Mouse (Mus musculus) embryonic facial prominence, embryonic 13.5 days (tissue): ENCODE measurements at regions not wholly inside any gene's neighbourhood (a gene's known extent, or its start where the extent isn't known, plus 50 kb on each side); places are given as distances from the start of the nearest gene placed in this dataset.

Experiments
- ATAC-seq: fragments of 200-750 bp; cut with Nextera tagmentation; 2 replicates; pipeline ENCODE4 v1.8.0; 2017; ENCODE audit warnings: low read depth; ENCODE audit not compliant: insufficient number of reproducible peaks, insufficient read depth, low FRiP score, low TSS enrichment
- H3K27ac ChIP-seq: fragments of 300-500 bp; sonication (generic); 2 replicates; pipeline ENCODE4 v1.5.1; 2015; ENCODE audit warnings: moderate library complexity, mild to moderate bottlenecking, inconsistent platforms
- H3K27me3 ChIP-seq: fragments of 300-500 bp; sonication (generic); 2 replicates; pipeline ENCODE4 v1.6.1; 2015; ENCODE audit warnings: mild to moderate bottlenecking, inconsistent platforms
- H3K36me3 ChIP-seq: fragments of 300-500 bp; sonication (generic); 2 replicates; pipeline ENCODE4 v1.6.1; 2015; ENCODE audit warnings: mild to moderate bottlenecking, inconsistent platforms
- H3K4me1 ChIP-seq: fragments of 300-500 bp; sonication (generic); 2 replicates; pipeline ENCODE4 v1.6.1; 2015; ENCODE audit warnings: inconsistent platforms
- H3K4me2 ChIP-seq: fragments of 300-500 bp; sonication (generic); 2 replicates; pipeline ENCODE4 v1.6.1; 2015; ENCODE audit warnings: moderate library complexity, mild to moderate bottlenecking, inconsistent platforms
- H3K4me3 ChIP-seq: fragments of 300-500 bp; sonication (generic); 2 replicates; pipeline ENCODE4 v1.5.1; 2015; ENCODE audit warnings: mild to moderate bottlenecking, inconsistent platforms
- H3K9ac ChIP-seq: fragments of 300-500 bp; sonication (generic); 2 replicates; pipeline ENCODE4 v1.6.1; 2015; ENCODE audit warnings: mild to moderate bottlenecking, inconsistent platforms
- H3K9me3 ChIP-seq: fragments of 300-500 bp; sonication (generic); 2 replicates; pipeline ENCODE4 v1.6.1; 2016; ENCODE audit warnings: inconsistent platforms
- WGBS: fragments of 180-500 bp; shearing (Covaris S2); methylation state at CpG from one replicate; pipeline ENCODE4 v1.1.7; 2015; ENCODE audit warnings: mixed read lengths; 5-methylcytosine and 5-hydroxymethylcytosine counted together

DNA sequence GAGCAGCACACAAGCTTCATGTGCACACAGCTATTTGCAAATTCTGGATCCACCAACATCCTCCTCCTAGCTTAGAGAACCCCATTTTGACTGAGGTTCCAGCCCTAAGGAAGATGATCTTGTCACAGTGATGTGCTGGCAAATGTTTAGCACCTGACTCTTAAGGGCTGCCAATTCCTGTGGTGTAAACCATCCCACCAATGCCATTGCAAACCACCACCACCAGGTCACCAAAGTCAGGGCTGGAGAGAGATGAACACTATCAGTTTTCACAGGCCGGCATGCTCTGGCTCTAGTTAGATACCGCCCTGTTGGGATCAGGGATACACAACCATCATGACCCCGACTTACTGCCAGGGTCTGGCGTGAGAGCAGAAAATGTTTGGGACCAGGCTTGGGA is 125.9 kb downstream of the Slc38a6 start:
- Histone ChIP-seq H3K9ac (no peak overlapping the region), H3K4me2 (no peak overlapping the region), H3K27ac (no peak overlapping the region), H3K4me3 (no peak overlapping the region), H3K4me1 (peaks cover 45% of the 10 kb centered on the region), H3K9me3 (no peaks in the 10 kb centered on the region), H3K27me3 (peaks cover 17% of the 10 kb centered on the region), H3K36me3 (no peaks in the 10 kb centered on the region)
- no peak for ATAC-seq
- 47% methylated on average over 4 of the region's 4 CpGs for WGBS

DNA sequence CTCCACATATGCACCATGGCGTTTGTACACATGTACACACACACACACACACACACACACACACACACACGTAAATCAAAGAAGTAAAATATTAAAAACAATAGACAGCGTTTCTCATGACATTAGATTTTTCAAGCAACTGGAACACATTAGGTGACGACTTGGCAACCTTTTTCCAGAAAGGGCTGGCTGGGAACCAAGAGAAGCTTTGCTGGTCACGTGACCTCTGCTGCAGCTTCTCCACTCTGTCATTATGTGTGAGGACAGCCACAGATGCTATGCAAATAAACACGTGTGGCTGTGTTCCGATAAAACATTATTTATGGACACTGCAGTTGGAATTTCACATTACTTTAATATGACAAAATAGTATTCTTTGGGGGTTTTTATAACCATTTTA is 124.3 kb downstream of the Slc38a6 start:
- no peak overlapping the region for H3K4me3 ChIP-seq
- H3K4me2 ChIP-seq = no peak overlapping the region
- WGBS = 51% methylated on average over 7 of the region's 7 CpGs
- no peaks in the 10 kb centered on the region for H3K9me3 ChIP-seq
- H3K36me3 ChIP-seq = no peaks in the 10 kb centered on the region
- ATAC-seq = no peak
- H3K27ac ChIP-seq = no peak overlapping the region
- H3K27me3 ChIP-seq = peaks cover 17% of the 10 kb centered on the region
- peaks cover 32% of the 10 kb centered on the region for H3K4me1 ChIP-seq
- H3K9ac ChIP-seq = no peak overlapping the region

DNA sequence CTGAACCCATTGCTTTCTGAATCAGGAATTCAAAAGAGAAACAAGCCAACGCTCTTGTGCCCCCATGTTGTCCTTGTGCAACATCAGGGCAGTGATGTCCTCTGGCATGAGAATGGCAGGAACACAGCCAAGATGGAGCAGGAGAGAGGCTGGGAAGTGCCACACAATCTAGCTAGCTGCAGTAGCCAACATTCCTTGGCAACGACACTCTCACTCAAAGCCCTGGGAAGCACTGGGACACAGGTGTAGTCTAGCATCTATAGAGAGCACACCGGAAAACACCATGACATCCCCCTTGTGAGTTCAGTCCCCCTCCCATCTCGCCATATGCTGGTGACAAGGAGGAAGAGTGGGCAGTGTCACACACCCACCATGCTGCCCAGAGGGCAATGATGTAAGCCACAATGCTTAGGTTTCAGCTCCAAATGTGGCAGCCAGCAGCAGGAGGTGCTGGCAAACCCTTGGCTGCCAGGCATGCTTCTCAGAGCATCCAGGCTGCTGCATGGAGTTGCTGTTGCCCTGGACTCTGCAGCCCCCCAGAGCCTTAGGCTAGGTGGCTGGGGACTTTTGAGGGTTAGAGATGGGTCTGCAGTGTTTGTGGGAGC is 123.0 kb downstream of the Slc38a6 start:
- no peak overlapping the region for H3K27ac ChIP-seq
- no peak overlapping the region for H3K9ac ChIP-seq
- H3K9me3 ChIP-seq = no peaks in the 10 kb centered on the region
- no peak overlapping the region for H3K4me2 ChIP-seq
- peaks cover 17% of the 10 kb centered on the region for H3K27me3 ChIP-seq
- WGBS = 88% methylated on average over 4 of the region's 4 CpGs
- H3K4me3 ChIP-seq = no peak overlapping the region
- H3K36me3 ChIP-seq = no peaks in the 10 kb centered on the region
- ATAC-seq = no peak
- peaks cover 36% of the 10 kb centered on the region for H3K4me1 ChIP-seq

DNA sequence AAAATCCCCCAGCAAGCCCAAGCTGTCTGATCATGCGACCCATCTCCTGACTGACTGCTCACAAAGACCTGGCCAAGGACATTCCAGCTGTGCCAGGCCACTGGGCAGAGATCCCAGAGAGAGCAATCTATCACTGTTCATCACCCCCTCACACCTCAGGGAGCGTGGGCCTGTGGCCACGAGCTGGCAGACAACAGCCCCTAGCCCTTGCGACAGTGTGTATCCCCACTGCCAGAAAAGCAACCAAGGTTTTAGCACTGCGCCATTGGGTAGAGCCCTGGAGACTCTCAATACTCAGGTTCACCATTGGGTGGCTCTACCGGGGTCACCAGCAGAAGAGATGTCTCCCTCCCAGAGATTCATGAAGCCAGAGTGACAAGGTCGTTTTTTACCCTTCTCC is 122.0 kb downstream of the Slc38a6 start:
- 77% methylated on average over 7 of the region's 7 CpGs for WGBS
- Histone ChIP-seq H3K9ac (no peak overlapping the region), H3K36me3 (no peaks in the 10 kb centered on the region), H3K4me2 (no peak overlapping the region), H3K9me3 (no peaks in the 10 kb centered on the region), H3K4me1 (peaks cover 29% of the 10 kb centered on the region), H3K27me3 (peaks cover 17% of the 10 kb centered on the region), H3K27ac (no peak overlapping the region), H3K4me3 (no peak overlapping the region)
- no peak for ATAC-seq

DNA sequence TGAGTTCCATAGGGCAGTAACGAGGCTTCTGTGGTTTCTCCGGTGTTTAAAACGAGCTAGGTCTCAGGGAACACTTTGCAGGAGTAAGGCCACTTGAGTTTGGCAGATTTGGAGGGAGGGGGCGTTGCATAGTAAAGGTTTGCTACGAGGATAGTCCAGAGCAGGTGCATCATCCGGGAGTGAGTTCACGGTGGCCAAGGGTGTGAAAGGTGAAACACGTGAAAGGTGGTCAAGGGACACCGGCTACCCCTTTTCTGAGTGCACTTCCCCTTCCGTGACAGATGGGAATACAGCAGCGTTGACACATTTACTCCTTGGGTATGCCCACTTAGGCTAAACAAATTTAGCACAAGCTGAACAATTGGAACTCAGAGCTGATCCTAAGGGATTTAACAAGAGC is 121.6 kb downstream of the Slc38a6 start:
- ATAC-seq = no peak
- Histone ChIP-seq H3K4me3 (no peak overlapping the region), H3K4me1 (peaks cover 25% of the 10 kb centered on the region), H3K9me3 (no peaks in the 10 kb centered on the region), H3K9ac (no peak overlapping the region), H3K27ac (no peak overlapping the region), H3K27me3 (peaks cover 17% of the 10 kb centered on the region), H3K4me2 (no peak overlapping the region), H3K36me3 (no peaks in the 10 kb centered on the region)
- 87% methylated on average over 11 of the region's 11 CpGs for WGBS

DNA sequence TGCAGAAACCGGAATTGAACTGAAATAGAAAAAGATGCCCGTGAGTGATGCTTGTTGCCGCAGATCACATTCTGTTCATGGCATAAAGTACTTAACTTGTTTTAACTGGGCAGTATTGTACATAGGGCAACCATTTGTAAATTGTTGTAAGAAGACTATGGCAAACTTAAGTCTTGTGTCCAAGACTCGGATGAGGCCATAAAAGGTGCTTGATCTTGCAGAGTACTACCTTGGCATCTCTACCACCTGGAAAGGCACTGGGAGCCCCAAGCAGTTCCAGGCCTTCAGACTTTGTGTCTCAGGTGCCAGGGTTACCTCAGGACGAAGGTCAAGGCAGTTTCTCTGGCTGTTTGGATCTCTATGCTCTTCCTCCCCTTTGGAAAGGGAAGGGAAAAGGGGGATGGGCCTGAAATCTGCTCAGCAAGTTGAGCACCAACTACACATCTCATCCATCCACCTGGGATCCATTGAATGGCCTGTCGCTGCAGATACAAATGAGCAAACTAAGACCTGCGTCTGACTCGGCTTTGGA is 120.0 kb downstream of the Slc38a6 start:
- ATAC-seq = no peak
- 86% methylated on average over 8 of the region's 8 CpGs for WGBS
- H3K9ac ChIP-seq = no peak overlapping the region
- no peak overlapping the region for H3K4me3 ChIP-seq
- peaks cover 10% of the 10 kb centered on the region for H3K27me3 ChIP-seq
- no peaks in the 10 kb centered on the region for H3K36me3 ChIP-seq
- no peak overlapping the region for H3K4me2 ChIP-seq
- H3K27ac ChIP-seq = no peak overlapping the region
- H3K9me3 ChIP-seq = no peaks in the 10 kb centered on the region
- peaks cover 23% of the 10 kb centered on the region for H3K4me1 ChIP-seq

DNA sequence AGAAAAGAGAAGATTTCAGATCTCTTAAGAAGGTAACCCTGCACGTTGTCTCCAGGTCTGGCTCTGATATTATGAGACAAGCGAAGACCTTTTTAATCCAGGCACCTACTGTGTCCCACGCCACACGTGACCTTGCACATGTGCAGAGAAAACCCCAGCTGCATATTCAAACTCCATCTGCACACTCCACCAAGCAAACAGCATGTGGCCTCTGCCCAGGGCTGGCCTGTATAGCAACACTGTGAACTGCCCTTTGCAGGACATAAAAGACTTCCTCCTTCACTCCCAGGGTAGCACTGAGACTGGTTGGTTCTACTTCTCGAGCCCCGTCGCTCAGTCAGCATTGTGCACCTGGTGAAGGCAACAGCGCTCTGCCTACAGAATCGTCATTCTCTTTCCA is 119.0 kb downstream of the Slc38a6 start:
- H3K4me1 ChIP-seq = peaks cover 21% of the 10 kb centered on the region
- WGBS = 79% methylated on average over 9 of the region's 9 CpGs
- peaks cover 6% of the 10 kb centered on the region for H3K27me3 ChIP-seq
- H3K4me2 ChIP-seq = no peak overlapping the region
- no peaks in the 10 kb centered on the region for H3K36me3 ChIP-seq
- H3K4me3 ChIP-seq = no peak overlapping the region
- ATAC-seq = no peak
- H3K9me3 ChIP-seq = no peaks in the 10 kb centered on the region
- no peak overlapping the region for H3K27ac ChIP-seq
- H3K9ac ChIP-seq = no peak overlapping the region

DNA sequence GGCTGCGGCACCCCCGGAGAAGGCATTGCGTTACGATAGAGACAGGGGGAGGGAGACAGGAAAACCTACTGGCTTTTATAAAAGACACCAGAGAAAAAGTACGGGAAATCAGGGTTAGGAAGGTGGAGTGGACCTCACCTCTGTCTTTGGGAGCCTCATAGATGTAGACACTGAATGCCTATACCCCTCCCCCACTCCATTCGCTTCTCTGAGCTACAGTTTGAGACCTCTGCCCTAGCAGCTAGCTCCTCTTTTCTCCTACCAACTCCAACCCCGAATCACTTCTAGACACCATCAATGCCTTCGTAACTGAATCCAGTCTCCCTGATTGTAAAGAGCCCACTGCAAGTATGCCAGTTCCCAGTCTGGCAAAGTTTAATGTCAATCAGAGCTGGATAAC is 118.5 kb downstream of the Slc38a6 start:
- Histone ChIP-seq H3K9me3 (no peaks in the 10 kb centered on the region), H3K36me3 (no peaks in the 10 kb centered on the region), H3K4me3 (no peak overlapping the region), H3K27ac (no peak overlapping the region), H3K27me3 (peaks cover 6% of the 10 kb centered on the region), H3K9ac (no peak overlapping the region), H3K4me1 (peaks cover 23% of the 10 kb centered on the region), H3K4me2 (no peak overlapping the region)
- WGBS = 63% methylated on average over 8 of the region's 8 CpGs
- ATAC-seq = no peak

DNA sequence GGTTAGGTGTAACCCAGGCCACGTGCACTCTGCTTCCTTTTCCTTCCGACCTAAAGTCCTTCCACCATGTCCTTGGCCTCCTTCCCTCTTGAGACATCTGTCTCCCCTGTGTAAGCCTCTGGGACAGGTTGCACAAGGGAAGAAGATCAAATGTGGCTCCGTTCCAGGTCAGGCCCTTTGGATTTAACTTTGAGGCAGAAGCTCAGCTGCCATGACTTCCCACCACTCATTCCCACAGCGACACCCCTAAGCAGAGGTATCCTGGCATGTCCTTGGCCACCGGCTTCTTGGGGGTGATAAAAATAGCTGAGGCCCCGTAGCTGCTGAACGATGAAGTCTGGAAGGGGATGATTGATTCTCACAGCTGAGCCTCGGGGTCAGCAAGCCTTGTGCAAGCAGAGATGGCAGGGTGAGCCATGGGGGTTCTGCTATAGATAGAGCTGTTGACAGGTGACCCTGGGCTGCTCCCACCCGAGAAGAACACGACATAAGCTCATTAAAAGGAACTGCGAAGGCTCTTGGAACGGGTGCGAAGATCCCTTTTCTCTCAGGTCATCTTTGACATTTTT is 117.4 kb downstream of the Slc38a6 start:
- peaks cover 23% of the 10 kb centered on the region for H3K4me1 ChIP-seq
- no peak for ATAC-seq

More for the DNA sequence above, 117.4 kb downstream of the Slc38a6 start:
- Histone ChIP-seq H3K9me3 (no peaks in the 10 kb centered on the region), H3K27ac (no peak overlapping the region), H3K27me3 (no peaks in the 10 kb centered on the region; the same call in 1 of the 2 replicates), H3K4me2 (no peak overlapping the region), H3K9ac (no peak overlapping the region), H3K36me3 (no peaks in the 10 kb centered on the region), H3K4me3 (no peak overlapping the region)
- 85% methylated on average over 13 of the region's 13 CpGs for WGBS
